ENCODE assay signal across 19 mouse cellular contexts in genomic region chr2:52613888-52614287, GRCm38 (mm10).
"Had no signal": no experiment of that assay in that cellular context is flagged by ENCODE, and none has a peak within 500 bp of the region (broad histone marks: within the 10 kb centered on the region; RNA-seq: fewer than 3 reads in every experiment).

No protein-coding gene starts in this region.

- H3K27ac ChIP-seq: kidney, embryonic 15.5 days; limb, embryonic 10.5 days; limb, embryonic 13.5 days; lung, embryonic 15.5 days; midbrain, embryonic 10.5 days; midbrain, embryonic 13.5 days; neural tube, embryonic 13.5 days had no signal

- DNase-seq: kidney, adult 11 months; kidney, adult 8-10 months; kidney, postnatal 10 days; kidney, postnatal 36 days; lung, adult 18-20 months; lung, postnatal 10 days; lung, postnatal 36 days; thymus, adult 18-20 months; thymus, postnatal 36 days had no signal

- H3K27me3 ChIP-seq: kidney, embryonic 15.5 days; limb, embryonic 13.5 days; lung, embryonic 15.5 days; megakaryocyte, embryonic 14.5 days; midbrain, embryonic 13.5 days; neural tube, embryonic 13.5 days had no signal

- H3K4me1 ChIP-seq: limb, embryonic 10.5 days; limb, embryonic 13.5 days; midbrain, embryonic 10.5 days; midbrain, embryonic 13.5 days; neural tube, embryonic 13.5 days had no signal

- ATAC-seq: midbrain, embryonic 13.5 days; midbrain, embryonic 16.5 days had no signal

- H3K9me3 ChIP-seq: kidney, embryonic 15.5 days; limb, embryonic 10.5 days; limb, embryonic 13.5 days; lung, embryonic 15.5 days; megakaryocyte, embryonic 14.5 days; midbrain, embryonic 10.5 days; midbrain, embryonic 13.5 days; neural tube, embryonic 13.5 days had no signal

- H3K4me3 ChIP-seq: kidney, embryonic 15.5 days; limb, embryonic 10.5 days; limb, embryonic 13.5 days; lung, embryonic 15.5 days; megakaryocyte, embryonic 14.5 days; midbrain, embryonic 10.5 days; midbrain, embryonic 13.5 days; myocyte; neural tube, embryonic 13.5 days had no signal

- H3K4me2 ChIP-seq: kidney, embryonic 15.5 days; limb, embryonic 13.5 days; lung, embryonic 15.5 days; midbrain, embryonic 13.5 days; neural tube, embryonic 13.5 days had no signal

- H3K36me3 ChIP-seq: kidney, embryonic 15.5 days; limb, embryonic 10.5 days; limb, embryonic 13.5 days; lung, embryonic 15.5 days; midbrain, embryonic 10.5 days; midbrain, embryonic 13.5 days; neural tube, embryonic 13.5 days had no signal

- H3K9ac ChIP-seq: kidney, embryonic 15.5 days; limb, embryonic 13.5 days; lung, embryonic 15.5 days; midbrain, embryonic 13.5 days; neural tube, embryonic 13.5 days had no signal
